Mouse (Mus musculus): Measurements from ENCODE around the gene Anapc2. TPM values are rescaled to one million over a fixed set of nuclear protein-coding genes. Genes with fewer than 3 reads are reported as not detected.

Gene Anapc2
- polyA plus RNA-seq, 1 experiment from 2014 or later = 107 TPM

- H3K4me1 ChIP-seq (replicated peaks; ENCODE audit: control insufficient read depth, insufficient read depth, low read length) = peaks cover 5% of the 10 kb centered on the region; the same call in 1 of the 2 replicates
- H3K4me2 ChIP-seq (replicated peaks; ENCODE audit: low read depth, low read length) = no peak overlapping the region
- ATAC-seq (ENCODE audit: low FRiP score) = no peak
- no peak overlapping the region for H3K9ac ChIP-seq (ENCODE audit: low read depth, low read length)
- 74% methylated on average over 7 of the region's 7 CpGs for WGBS
- H3K36me3 ChIP-seq (ENCODE audit: control insufficient read depth, insufficient read depth, low read length) = peaks cover 3% of the 10 kb centered on the region; the same call in 1 of the 2 replicates
- H3K4me3 ChIP-seq (ENCODE audit: low read depth, low read length) = no peak overlapping the region
- peaks cover 59% of the 10 kb centered on the region for H3K27me3 ChIP-seq (ENCODE audit: control insufficient read depth, insufficient read depth, low read length)
- DNase-seq (ENCODE audit: low spot score) = no peak
- H3K27ac ChIP-seq (ENCODE audit: low read depth, low read length) = no peak overlapping the region
- no peaks in the 10 kb centered on the region for H3K9me3 ChIP-seq (ENCODE audit: control insufficient read depth, low read length)
Measured at GRCm38 (mm10) chr2:25288734-25289345, 16.6 kb downstream of the Anapc2 start.

- DNase-seq (ENCODE audit: low spot score) (no peak), ATAC-seq (ENCODE audit: low FRiP score) (no peak)
- Histone ChIP-seq H3K4me2 (replicated peaks; ENCODE audit: low read depth, low read length) (no peak within 1 kb of the TSS), H3K4me1 (replicated peaks; ENCODE audit: control insufficient read depth, insufficient read depth, low read length) (peaks cover 5% of the 10 kb centered on the region; the same call in 1 of the 2 replicates), H3K36me3 (ENCODE audit: control insufficient read depth, insufficient read depth, low read length) (no peaks in the 10 kb centered on the region), H3K4me3 (ENCODE audit: low read depth, low read length) (peak within 1 kb of the TSS; percentile 10; the same call in 1 of the 2 replicates), H3K9ac (ENCODE audit: low read depth, low read length) (no peak within 1 kb of the TSS), H3K27ac (ENCODE audit: low read depth, low read length) (no peak within 1 kb of the TSS), H3K9me3 (ENCODE audit: control insufficient read depth, low read length) (no peaks in the 10 kb centered on the region), H3K27me3 (ENCODE audit: control insufficient read depth, insufficient read depth, low read length) (peaks cover 59% of the 10 kb centered on the region)
- WGBS = 9% methylated on average over 11 of the region's 11 CpGs
Measured at GRCm38 (mm10) chr2:25289651-25290050, 17.4 kb downstream of the Anapc2 start, which contains the start of gene Lrrc26. Lrrc26 (plus strand) TSS chr2:25289915.

DNA sequence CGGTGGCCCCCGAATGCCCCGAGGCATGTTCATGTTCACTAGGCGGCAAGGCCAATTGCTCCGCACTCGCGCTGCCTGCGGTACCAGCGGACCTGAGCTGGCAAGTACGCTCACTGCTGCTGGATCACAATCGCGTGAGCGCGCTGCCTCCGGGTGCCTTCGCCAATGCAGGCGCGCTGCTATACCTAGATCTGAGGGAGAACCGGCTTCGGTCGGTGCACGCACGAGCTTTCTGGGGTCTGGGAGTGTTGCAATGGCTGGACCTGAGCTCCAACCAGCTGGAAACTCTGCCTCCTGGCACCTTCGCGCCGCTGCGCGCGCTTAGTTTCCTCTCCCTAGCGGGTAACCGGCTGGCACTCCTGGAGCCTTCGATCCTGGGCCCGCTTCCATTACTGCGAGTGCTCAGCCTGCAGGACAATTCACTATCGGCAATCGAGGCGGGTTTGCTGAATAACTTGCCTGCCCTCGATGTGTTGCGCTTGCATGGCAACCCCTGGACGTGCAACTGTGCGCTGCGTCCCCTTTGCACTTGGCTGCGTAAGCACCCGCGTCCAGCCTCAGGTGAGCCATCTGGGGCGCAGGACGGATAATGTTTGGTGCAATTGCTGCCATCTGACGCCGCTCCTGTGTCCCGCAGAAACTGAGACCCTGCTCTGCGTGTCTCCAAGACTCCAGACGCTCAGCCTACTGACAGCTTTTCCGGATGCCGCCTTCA is 18.0 kb downstream of the Anapc2 start:
- Histone ChIP-seq H3K27ac (ENCODE audit: low read depth, low read length) (no peak overlapping the region), H3K36me3 (ENCODE audit: control insufficient read depth, insufficient read depth, low read length) (no peaks in the 10 kb centered on the region), H3K4me3 (ENCODE audit: low read depth, low read length) (peak overlapping the region; percentile 10; the same call in 1 of the 2 replicates), H3K4me1 (replicated peaks; ENCODE audit: control insufficient read depth, insufficient read depth, low read length) (peaks cover 5% of the 10 kb centered on the region; the same call in 1 of the 2 replicates), H3K4me2 (replicated peaks; ENCODE audit: low read depth, low read length) (no peak overlapping the region), H3K9me3 (ENCODE audit: control insufficient read depth, low read length) (no peaks in the 10 kb centered on the region), H3K27me3 (ENCODE audit: control insufficient read depth, insufficient read depth, low read length) (peaks cover 59% of the 10 kb centered on the region), H3K9ac (ENCODE audit: low read depth, low read length) (no peak overlapping the region)
- peak; percentile 38 for DNase-seq (ENCODE audit: low spot score)
- no peak for ATAC-seq (ENCODE audit: low FRiP score)
- WGBS = 2% methylated on average over 54 of the region's 54 CpGs

GRCm38 (mm10) chr2:25290816-25291130 is 18.5 kb downstream of the Anapc2 start:
- ATAC-seq (ENCODE audit: low FRiP score) (no peak), DNase-seq (ENCODE audit: low spot score) (peak; percentile 23)
- peaks cover 5% of the 10 kb centered on the region; the same call in 1 of the 2 replicates for H3K4me1 ChIP-seq (replicated peaks; ENCODE audit: control insufficient read depth, insufficient read depth, low read length)
- H3K4me2 ChIP-seq (replicated peaks; ENCODE audit: low read depth, low read length) = no peak overlapping the region
- no peak overlapping the region for H3K27ac ChIP-seq (ENCODE audit: low read depth, low read length)
- H3K4me3 ChIP-seq (ENCODE audit: low read depth, low read length) = peak overlapping the region; percentile 10; the same call in 1 of the 2 replicates
- WGBS = 2% methylated on average over 18 of the region's 18 CpGs
- H3K9me3 ChIP-seq (ENCODE audit: control insufficient read depth, low read length) = no peaks in the 10 kb centered on the region
- H3K36me3 ChIP-seq (ENCODE audit: control insufficient read depth, insufficient read depth, low read length) = no peaks in the 10 kb centered on the region
- H3K9ac ChIP-seq (ENCODE audit: low read depth, low read length) = no peak overlapping the region
- peaks cover 63% of the 10 kb centered on the region for H3K27me3 ChIP-seq (ENCODE audit: control insufficient read depth, insufficient read depth, low read length)

- Histone ChIP-seq H3K4me1 (replicated peaks; ENCODE audit: control insufficient read depth, insufficient read depth, low read length) (peaks cover 5% of the 10 kb centered on the region; the same call in 1 of the 2 replicates), H3K9ac (ENCODE audit: low read depth, low read length) (no peak overlapping the region), H3K4me3 (ENCODE audit: low read depth, low read length) (peak overlapping the region; percentile 25; the same call in 1 of the 2 replicates), H3K36me3 (ENCODE audit: control insufficient read depth, insufficient read depth, low read length) (no peaks in the 10 kb centered on the region), H3K27me3 (ENCODE audit: control insufficient read depth, insufficient read depth, low read length) (peaks cover 65% of the 10 kb centered on the region), H3K4me2 (replicated peaks; ENCODE audit: low read depth, low read length) (peak overlapping the region; percentile 44), H3K27ac (ENCODE audit: low read depth, low read length) (no peak overlapping the region), H3K9me3 (ENCODE audit: control insufficient read depth, low read length) (no peaks in the 10 kb centered on the region)
- 7% methylated on average over 31 of the region's 32 CpGs for WGBS
- peak; percentile 18 for DNase-seq (ENCODE audit: low spot score)
- ATAC-seq (ENCODE audit: low FRiP score) = peak; percentile 11; the same call in 1 of the 2 replicates
Measured at GRCm38 (mm10) chr2:25291184-25292053, 19.1 kb downstream of the Anapc2 start.

GRCm38 (mm10) chr2:25292054-25292544 is 19.8 kb downstream of the Anapc2 start:
- 6% methylated on average over 42 of the region's 43 CpGs for WGBS
- peak; percentile 31 for DNase-seq (ENCODE audit: low spot score)
- peaks cover 5% of the 10 kb centered on the region; the same call in 1 of the 2 replicates for H3K4me1 ChIP-seq (replicated peaks; ENCODE audit: control insufficient read depth, insufficient read depth, low read length)
- H3K4me2 ChIP-seq (replicated peaks; ENCODE audit: low read depth, low read length) = peak overlapping the region; percentile 44
- H3K4me3 ChIP-seq (ENCODE audit: low read depth, low read length) = peak overlapping the region; percentile 25
- H3K9me3 ChIP-seq (ENCODE audit: control insufficient read depth, low read length) = no peaks in the 10 kb centered on the region
- peaks cover 64% of the 10 kb centered on the region for H3K27me3 ChIP-seq (ENCODE audit: control insufficient read depth, insufficient read depth, low read length)
- ATAC-seq (ENCODE audit: low FRiP score) = peak; percentile 7; the same call in 1 of the 2 replicates
- H3K27ac ChIP-seq (ENCODE audit: low read depth, low read length) = no peak overlapping the region
- H3K36me3 ChIP-seq (ENCODE audit: control insufficient read depth, insufficient read depth, low read length) = no peaks in the 10 kb centered on the region
- H3K9ac ChIP-seq (ENCODE audit: low read depth, low read length) = peak overlapping the region; percentile 23; the same call in 1 of the 2 replicates

DNA sequence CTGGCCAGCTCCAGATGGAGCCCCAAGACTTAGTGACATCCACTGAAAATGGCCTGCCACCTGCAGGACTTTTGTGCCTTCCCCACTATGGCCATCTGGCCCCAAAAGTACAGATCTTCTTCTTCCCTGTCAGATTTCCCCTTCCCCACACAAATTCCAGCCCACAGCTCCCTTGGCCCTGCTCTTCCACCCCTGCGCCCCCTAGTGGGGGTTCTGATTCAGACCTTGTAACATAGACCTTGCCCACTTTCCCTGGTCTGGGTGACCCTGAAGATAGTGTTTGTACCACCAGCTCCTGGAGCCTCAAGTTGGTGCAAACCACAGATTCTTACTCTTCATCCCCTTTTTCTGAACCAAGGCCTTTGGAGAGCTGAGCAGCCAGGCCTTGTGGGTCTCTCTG is 20.6 kb downstream of the Anapc2 start:
- Histone ChIP-seq H3K4me2 (replicated peaks; ENCODE audit: low read depth, low read length) (no peak overlapping the region), H3K4me3 (ENCODE audit: low read depth, low read length) (no peak overlapping the region), H3K27me3 (ENCODE audit: control insufficient read depth, insufficient read depth, low read length) (peaks cover 67% of the 10 kb centered on the region), H3K9me3 (ENCODE audit: control insufficient read depth, low read length) (no peaks in the 10 kb centered on the region), H3K9ac (ENCODE audit: low read depth, low read length) (no peak overlapping the region), H3K27ac (ENCODE audit: low read depth, low read length) (no peak overlapping the region), H3K4me1 (replicated peaks; ENCODE audit: control insufficient read depth, insufficient read depth, low read length) (peaks cover 5% of the 10 kb centered on the region; the same call in 1 of the 2 replicates), H3K36me3 (ENCODE audit: control insufficient read depth, insufficient read depth, low read length) (no peaks in the 10 kb centered on the region)
- DNase-seq (ENCODE audit: low spot score) (peak; percentile 93), ATAC-seq (ENCODE audit: low FRiP score) (no peak)
- 0% methylated on average over 1 of the region's 1 CpGs for WGBS

GRCm38 (mm10) chr2:25293706-25294105 is 21.4 kb downstream of the Anapc2 start:
- whole genome bisulfite sequencing = 77% methylated on average over 9 of the region's 9 CpGs
- Histone ChIP-seq H3K27me3 (ENCODE audit: control insufficient read depth, insufficient read depth, low read length) (peaks cover 58% of the 10 kb centered on the region), H3K36me3 (ENCODE audit: control insufficient read depth, insufficient read depth, low read length) (no peaks in the 10 kb centered on the region), H3K4me1 (replicated peaks; ENCODE audit: control insufficient read depth, insufficient read depth, low read length) (peaks cover 5% of the 10 kb centered on the region; the same call in 1 of the 2 replicates), H3K9me3 (ENCODE audit: control insufficient read depth, low read length) (no peaks in the 10 kb centered on the region), H3K27ac (ENCODE audit: low read depth, low read length) (no peak overlapping the region), H3K9ac (ENCODE audit: low read depth, low read length) (no peak overlapping the region), H3K4me2 (replicated peaks; ENCODE audit: low read depth, low read length) (no peak overlapping the region), H3K4me3 (ENCODE audit: low read depth, low read length) (no peak overlapping the region)
- no peak for DNase-seq (ENCODE audit: low spot score)
- ATAC-seq (ENCODE audit: low FRiP score) = no peak
